Mouse (Mus musculus) kidney, adult 2 months (tissue): ENCODE data around the gene Ift122.

Source experiments
- CTCF ChIP-seq: fragments of 200-500 bp; conservative IDR thresholded peaks from 2 replicates; pipeline ENCODE4 v1.5.1; 2011; ENCODE audit warnings: low read depth, mild to moderate bottlenecking, control low read depth, low read length, moderate library complexity, mixed read lengths; ENCODE audit not compliant: insufficient read depth, insufficient read length
- POLR2A ChIP-seq: fragments of 200-500 bp; IDR thresholded peaks from one replicate; pipeline ENCODE4 v1.6.1; 2011; ENCODE audit warnings: low read depth, low read length, control low read depth

DNA sequence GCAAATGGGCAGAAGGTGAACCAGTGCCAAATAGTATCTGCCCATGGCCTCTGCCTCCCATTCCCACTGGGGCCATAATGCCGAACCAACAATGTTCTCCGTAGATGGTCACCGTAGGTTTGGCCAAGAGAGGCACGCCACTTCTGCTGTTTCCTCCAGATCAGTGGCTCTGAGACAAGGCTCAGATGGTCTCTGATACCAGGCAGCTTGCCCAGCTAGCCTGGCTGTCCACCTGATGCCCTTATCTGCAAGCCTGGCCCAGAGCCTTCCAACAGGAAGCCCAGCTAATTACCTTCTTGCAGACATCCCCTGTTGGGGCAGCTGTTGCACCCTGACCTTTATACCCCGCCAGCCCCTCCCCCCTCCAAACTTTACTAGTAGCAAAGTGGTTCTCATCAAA lies 114.8 kb downstream of the Ift122 start:
- no peak for TF ChIP-seq CTCF
- no peak for TF ChIP-seq POLR2A
